Mouse (Mus musculus) heart, postnatal 36 days (tissue): Measurements from ENCODE around the gene Eepd1. TPM values are rescaled to one million over a fixed set of nuclear protein-coding genes. Genes with fewer than 3 reads are reported as not detected.

Source experiments
- DNase-seq, 2 experiments: peaks; one replicate each; pipeline ENCODE4 v3.0.0; 2021 to 2022
- intact Hi-C: fragments of 180-260 bp; cut with DNase I; formaldehyde crosslinking; loops from one replicate; pipeline ENCODE4 v1.15.1; 2025
- total RNA-seq, 2 experiments: library from RNA; stranded (reverse); gene quantifications; 2 replicates each; pipeline ENCODE4 v1.2.3; 2021

The Eepd1 gene
- total RNA-seq, 2 experiments from 2014 or later: 16.2 to 21.0 TPM

- peak; percentile 36 to 56 for DNase-seq
- intact Hi-C loops: no loop called here
Observed at GRCm38 (mm10) chr9:25526927-25527337, 45.6 kb downstream of the Eepd1 start.

GRCm38 (mm10) chr9:25527359-25528038 is 46.2 kb downstream of the Eepd1 start:
- intact Hi-C loops: no loop called here
- DNase-seq: no peak

DNA sequence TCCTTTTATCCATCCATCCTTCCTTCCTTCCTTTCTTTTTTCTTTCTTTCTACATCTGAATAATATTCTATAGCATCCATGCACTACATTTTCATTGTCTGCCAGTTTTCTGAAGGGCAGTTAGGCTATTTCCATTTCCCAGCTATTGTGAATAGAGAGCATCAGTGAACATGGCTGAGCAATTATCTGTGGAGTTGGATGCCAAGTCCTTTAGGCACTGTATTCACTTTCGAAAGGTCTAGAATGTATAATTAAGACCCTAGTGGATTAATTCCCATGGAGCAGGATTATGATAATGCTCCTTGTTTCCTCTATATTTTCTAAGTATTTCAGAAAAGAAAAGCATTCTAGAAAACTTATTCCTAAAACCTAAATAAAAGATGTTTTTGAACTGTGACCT is 50.3 kb downstream of the Eepd1 start:
- intact Hi-C loops: no loop called here
- no peak for DNase-seq

- DNase-seq: no peak
- intact Hi-C loops: no loop called here
Observed at GRCm38 (mm10) chr9:25532105-25532504, 50.8 kb downstream of the Eepd1 start.

GRCm38 (mm10) chr9:25535487-25535886 is 54.1 kb downstream of the Eepd1 start:
- intact Hi-C loops: no loop called here
- no peak for DNase-seq

DNA sequence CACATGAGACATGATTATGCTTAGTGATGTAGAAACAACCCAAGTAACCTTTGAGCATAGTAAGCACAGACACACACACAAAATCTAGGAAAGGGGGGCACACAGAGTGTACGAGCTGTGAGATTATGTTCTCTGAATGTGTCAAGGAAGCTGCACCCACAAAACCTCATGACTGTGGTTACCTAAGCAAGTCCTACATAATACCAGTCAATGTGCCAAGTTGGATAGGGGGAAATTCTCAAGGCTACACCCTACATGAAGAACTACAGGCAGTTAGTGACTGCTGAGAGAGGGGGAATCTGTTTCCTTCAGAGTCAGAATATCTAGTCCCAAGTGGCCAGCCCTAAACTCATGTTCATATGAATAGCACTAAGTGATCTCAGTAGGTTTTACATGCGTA is 58.1 kb downstream of the Eepd1 start:
- intact Hi-C loops: no loop called here
- no peak for DNase-seq

- intact Hi-C loops: no loop called here
- no peak for DNase-seq
Observed at GRCm38 (mm10) chr9:25541355-25541754, 60.0 kb downstream of the Eepd1 start.

DNA sequence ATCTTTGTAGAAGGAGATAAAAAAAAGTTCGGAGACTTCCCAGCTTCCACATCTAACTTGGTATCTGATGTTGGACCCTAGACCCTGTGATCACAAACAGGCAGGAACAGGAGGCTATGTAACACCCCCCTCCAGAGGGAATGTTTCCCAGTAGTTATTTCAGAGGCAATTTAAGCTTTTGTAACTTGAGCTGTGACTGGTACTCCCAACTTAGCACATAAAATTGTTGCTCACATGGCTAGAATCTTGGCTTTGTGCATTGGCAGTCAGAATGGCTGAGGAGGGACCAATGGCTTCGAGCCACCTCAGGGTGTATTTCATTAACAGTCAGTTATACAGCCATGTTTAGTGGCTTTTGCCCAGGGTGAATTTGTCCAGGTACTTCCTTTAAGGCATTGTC is 63.9 kb downstream of the Eepd1 start:
- intact Hi-C loops: no loop called here
- DNase-seq: no peak

- DNase-seq: no peak
- intact Hi-C loops: no loop called here
Observed at GRCm38 (mm10) chr9:25549130-25550060, 68.0 kb downstream of the Eepd1 start.

DNA sequence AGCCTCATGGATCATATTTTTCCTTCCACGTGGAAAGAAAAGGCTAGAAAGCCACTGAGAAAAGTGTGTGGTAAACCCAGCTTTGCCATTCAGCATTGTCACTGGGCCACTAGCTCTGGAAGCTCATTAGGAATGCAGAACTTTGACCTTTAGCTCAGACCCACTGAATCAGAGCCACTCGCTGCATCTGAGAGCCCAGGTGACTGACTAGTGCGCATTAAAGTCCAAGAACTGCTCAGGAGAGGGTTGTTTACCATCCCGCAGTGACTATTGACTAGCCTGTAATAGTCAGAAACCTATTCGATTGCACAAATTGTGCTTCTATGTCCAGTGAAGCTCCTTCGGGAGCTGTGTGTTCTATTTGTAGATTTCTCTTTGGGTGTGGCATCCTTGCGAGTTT is 68.8 kb downstream of the Eepd1 start:
- no peak for DNase-seq
- intact Hi-C loops: no loop called here

GRCm38 (mm10) chr9:25552532-25552931 is 71.2 kb downstream of the Eepd1 start:
- intact Hi-C loops: no loop called here
- no peak for DNase-seq

- intact Hi-C loops: loop anchor here (2.0 kb wide), 1 partner anchor 20 kb away; no protein-coding TSS in a partner anchor
- DNase-seq: no peak
Observed at GRCm38 (mm10) chr9:25554246-25554803, 73.0 kb downstream of the Eepd1 start.

GRCm38 (mm10) chr9:25555261-25555660 is 73.9 kb downstream of the Eepd1 start:
- intact Hi-C loops: loop anchor here (2.0 to 5.0 kb wide), 2 partner anchors 20 to 68 kb away; no protein-coding TSS in a partner anchor
- no peak for DNase-seq

- no peak for DNase-seq
- intact Hi-C loops: loop anchor here (5.0 kb wide), 1 partner anchor 69 kb away; no protein-coding TSS in a partner anchor
Observed at GRCm38 (mm10) chr9:25556008-25556407, 74.7 kb downstream of the Eepd1 start.

DNA sequence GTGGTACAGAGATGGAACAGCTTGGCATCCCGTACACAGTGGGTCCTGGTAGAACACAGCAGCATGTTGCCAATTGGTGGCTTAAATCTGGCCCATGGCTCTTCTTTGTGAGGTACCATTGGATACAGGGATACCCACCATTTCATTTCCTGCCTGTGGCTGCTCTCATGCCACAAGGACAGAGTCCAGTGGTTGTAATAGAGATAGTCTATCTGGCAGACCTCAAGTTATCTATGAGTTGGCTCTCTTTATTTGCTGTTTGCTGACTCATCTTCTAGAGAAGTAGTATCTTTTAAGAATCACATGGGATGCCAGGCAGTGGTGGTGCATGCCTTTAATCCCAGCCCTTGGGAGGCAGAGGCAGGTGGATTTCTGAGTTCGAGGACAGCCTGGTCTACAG is 76.0 kb downstream of the Eepd1 start:
- DNase-seq: no peak
- intact Hi-C loops: loop anchor here (5.0 kb wide), 1 partner anchor 70 kb away; no protein-coding TSS in a partner anchor

DNA sequence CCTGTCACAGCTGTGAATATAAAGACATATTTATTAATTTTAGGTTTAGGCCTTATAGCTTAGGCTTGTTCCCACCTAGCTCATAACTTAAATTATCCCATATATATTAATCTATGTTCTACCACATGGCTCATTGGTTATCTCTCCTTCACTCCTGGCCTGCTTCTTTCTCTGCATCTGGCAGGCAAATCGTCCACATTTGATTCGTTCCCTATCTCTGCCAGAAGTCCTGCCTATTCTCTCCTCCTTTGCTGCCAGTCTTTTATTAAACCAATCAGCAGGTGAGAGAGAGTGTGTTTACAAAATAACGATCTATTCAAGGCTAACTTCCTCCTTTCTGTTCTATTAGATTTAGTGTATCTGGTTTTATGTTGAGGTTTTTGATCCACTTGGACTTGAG is 77.5 kb downstream of the Eepd1 start:
- intact Hi-C loops: loop anchor here (5.0 kb wide), 1 partner anchor 72 kb away; no protein-coding TSS in a partner anchor
- no peak for DNase-seq

GRCm38 (mm10) chr9:25560016-25560758 is 78.8 kb downstream of the Eepd1 start:
- intact Hi-C loops: no loop called here
- DNase-seq: no peak

GRCm38 (mm10) chr9:25561143-25561542 is 79.8 kb downstream of the Eepd1 start:
- no peak for DNase-seq
- intact Hi-C loops: no loop called here

- DNase-seq: no peak
- intact Hi-C loops: no loop called here
Observed at GRCm38 (mm10) chr9:25563806-25564205, 82.5 kb downstream of the Eepd1 start.

- intact Hi-C loops: no loop called here
- DNase-seq: no peak
Observed at GRCm38 (mm10) chr9:25567071-25567470, 85.7 kb downstream of the Eepd1 start.
